Mouse (Mus musculus): ENCODE data around the gene Slc12a6.

GRCm38 (mm10) chr2:112276870-112277269 is 11.2 kb downstream of the Slc12a6 start:
- TF ChIP-seq EP300 (IDR thresholded peaks at IDR 0.05; ENCODE audit: low read depth) = no peak
- no peak for TF ChIP-seq CTCF (IDR thresholded peaks at IDR 0.05; ENCODE audit: low read depth)
